Mouse (Mus musculus) heart, adult 2 months (tissue): Measurements from ENCODE around the gene Trim28. TPM values are rescaled to one million over a fixed set of nuclear protein-coding genes. Genes with fewer than 3 reads are reported as not detected.

Experiments
- DNase-seq, 2 experiments: peaks; one replicate each; pipeline ENCODE4 v3.0.0; 2021
- H3K27ac ChIP-seq: fragments of 200-600 bp; 2 replicates; pipeline ENCODE4 v1.8.1; 2022
- H3K27me3 ChIP-seq: fragments of 200-500 bp; 2 replicates; pipeline ENCODE4 v1.6.1; 2012; ENCODE audit warnings: mild to moderate bottlenecking, low read length, inconsistent platforms, mixed read lengths; ENCODE audit not compliant: control insufficient read depth, insufficient read depth
- H3K36me3 ChIP-seq: fragments of 200-500 bp; 2 replicates; pipeline ENCODE4 v1.6.1; 2012; ENCODE audit warnings: low read length, inconsistent platforms; ENCODE audit not compliant: control insufficient read depth, insufficient read depth
- H3K4me1 ChIP-seq: fragments of 200-500 bp; 2 replicates; pipeline ENCODE4 v1.6.1; 2011; ENCODE audit warnings: low read length; ENCODE audit not compliant: control insufficient read depth, insufficient read depth
- H3K4me3 ChIP-seq: fragments of 200-600 bp; 2 replicates; pipeline ENCODE4 v1.8.1; 2022
- H3K79me2 ChIP-seq: fragments of 200-500 bp; replicated peaks from 2 replicates; pipeline ENCODE4 v1.6.1; 2012; ENCODE audit warnings: mild to moderate bottlenecking, inconsistent platforms, low read length, moderate library complexity, mixed read lengths; ENCODE audit not compliant: control insufficient read depth, insufficient read depth
- H3K9ac ChIP-seq: fragments of 200-500 bp; 2 replicates; pipeline ENCODE4 v1.6.1; 2012; ENCODE audit warnings: low read depth, mild to moderate bottlenecking, control low read depth, inconsistent platforms, low read length, mixed read lengths
- CTCF ChIP-seq: fragments of 200-600 bp; IDR thresholded peaks from 2 replicates; pipeline ENCODE4 v1.8.1; 2022; ENCODE audit warnings: antibody characterized with exemption, mild to moderate bottlenecking, moderate library complexity
- EP300 ChIP-seq: fragments of 200-500 bp; IDR thresholded peaks from 2 replicates; pipeline ENCODE4 v1.6.1; 2011; ENCODE audit warnings: low read depth, low read length, control low read depth; ENCODE audit not compliant: insufficient read depth
- POLR2A ChIP-seq: fragments of 200-500 bp; IDR thresholded peaks from 2 replicates; pipeline ENCODE4 v1.6.1; 2011; ENCODE audit warnings: mild to moderate bottlenecking, low read depth, low read length, control low read depth; ENCODE audit not compliant: insufficient read depth
- WGBS: fragments of 180-500 bp; shearing (Covaris S2); methylation state at CpG from one replicate; pipeline ENCODE4 v1.1.7; 2018; 5-methylcytosine and 5-hydroxymethylcytosine counted together
- intact Hi-C: fragments of 180-260 bp; cut with DNase I; formaldehyde crosslinking; loops from one replicate; pipeline ENCODE4 v1.15.1; 2025
- long read RNA-seq: library from polyadenylated mRNA; stranded (forward); transcript quantifications from one replicate; pipeline ENCODE4 v2.0.0, GENCODE M21; 2021
- polyA plus RNA-seq: library from polyadenylated mRNA; depleted of rRNA; stranded (reverse); fragments of >200 nt; gene quantifications from 2 replicates; pipeline ENCODE4 v1.2.3, GENCODE M21; 2012; rRNA removed
- total RNA-seq, 2 experiments: library from RNA; stranded (reverse); gene quantifications; 2 replicates each; pipeline ENCODE4 v1.2.3; 2021

Trim28 gene
- total RNA-seq (10 to 100 TPM; 83.8 to 86.0 TPM), polyA plus RNA-seq (139 and 195 TPM in 2 replicates)
- long read RNA-seq, transcript Trim28-201 (17 exons, 3,245 nt), result major isoform, 73 of 83 reads
- long read RNA-seq, partial matches to known transcripts, result 5 of 83 reads
- long read RNA-seq, other reads (novel, unspliced or antisense), result 5 of 83 reads

- Histone ChIP-seq H3K27ac (no peak within 1 kb of the TSS), H3K27me3 (no peaks in the 10 kb centered on the region), H3K4me1 (no peaks in the 10 kb centered on the region), H3K36me3 (no peaks in the 10 kb centered on the region), H3K79me2 (no peaks in the 10 kb centered on the region), H3K4me3 (no peak within 1 kb of the TSS), H3K9ac (no peak within 1 kb of the TSS)
- no peak for DNase-seq
- TF ChIP-seq CTCF, result no peak
- no peak for TF ChIP-seq POLR2A
- TF ChIP-seq EP300, result no peak
- intact Hi-C loops, result no loop called here
- WGBS, result 82% methylated on average over 3 of the region's 3 CpGs
Observed at GRCm38 (mm10) chr7:12998851-12999250, at the start of gene Trim28. TSS of gene Trim28 (plus strand) at chr7:12999114.

- peaks cover 2% of the 10 kb centered on the region for H3K4me1 ChIP-seq
- H3K36me3 ChIP-seq, result no peaks in the 10 kb centered on the region
- H3K79me2 ChIP-seq, result no peaks in the 10 kb centered on the region
- H3K4me3 ChIP-seq, result peak overlapping the region; percentile 76
- WGBS, result under 1% methylated on average over 16 of the region's 16 CpGs
- intact Hi-C loops, result loop anchor here (2.0 kb wide), 3 partner anchors 15 to 29 kb away; partner anchors contain the start of genes Rnf225 and Zfp324
- DNase-seq, result no peak
- H3K9ac ChIP-seq, result peak overlapping the region; percentile 55
- H3K27ac ChIP-seq, result peak overlapping the region; percentile 72
- TF ChIP-seq POLR2A (no peak), CTCF (no peak), EP300 (no peak)
- H3K27me3 ChIP-seq, result no peaks in the 10 kb centered on the region
Observed at GRCm38 (mm10) chr7:12949872-12950229, 49.1 kb upstream of the Trim28 start.

- Histone ChIP-seq H3K9ac (no peak overlapping the region), H3K4me3 (no peak overlapping the region), H3K27ac (no peak overlapping the region), H3K36me3 (no peaks in the 10 kb centered on the region), H3K79me2 (no peaks in the 10 kb centered on the region), H3K4me1 (peaks cover 2% of the 10 kb centered on the region), H3K27me3 (no peaks in the 10 kb centered on the region)
- TF ChIP-seq CTCF (peak; percentile 27; the same call in 1 of the 2 replicates), EP300 (no peak)
- 47% methylated on average over 3 of the region's 3 CpGs for WGBS
- intact Hi-C loops, result no loop called here
- no peak for DNase-seq
Observed at GRCm38 (mm10) chr7:12954896-12955295, 44.0 kb upstream of the Trim28 start.

- intact Hi-C loops, result no loop called here
- Histone ChIP-seq H3K9ac (no peak overlapping the region), H3K36me3 (no peaks in the 10 kb centered on the region), H3K4me1 (no peaks in the 10 kb centered on the region), H3K27ac (no peak overlapping the region), H3K4me3 (no peak overlapping the region), H3K27me3 (no peaks in the 10 kb centered on the region), H3K79me2 (no peaks in the 10 kb centered on the region)
- WGBS, result 69% methylated on average over 5 of the region's 5 CpGs
- no peak for TF ChIP-seq EP300
- no peak for TF ChIP-seq CTCF
- TF ChIP-seq POLR2A, result no peak
- no peak for DNase-seq
Observed at GRCm38 (mm10) chr7:12957511-12957910, 41.4 kb upstream of the Trim28 start.

- H3K9ac ChIP-seq, result no peak overlapping the region
- no peaks in the 10 kb centered on the region for H3K4me1 ChIP-seq
- intact Hi-C loops, result no loop called here
- no peaks in the 10 kb centered on the region for H3K79me2 ChIP-seq
- H3K27ac ChIP-seq, result no peak overlapping the region
- TF ChIP-seq CTCF (no peak), EP300 (no peak), POLR2A (no peak)
- H3K36me3 ChIP-seq, result no peaks in the 10 kb centered on the region
- no peak overlapping the region for H3K4me3 ChIP-seq
- DNase-seq, result no peak
- no peaks in the 10 kb centered on the region for H3K27me3 ChIP-seq
- 71% methylated on average over 4 of the region's 4 CpGs for WGBS
Observed at GRCm38 (mm10) chr7:12958948-12959347, 40.0 kb upstream of the Trim28 start.

GRCm38 (mm10) chr7:12959718-12960117 is 39.2 kb upstream of the Trim28 start:
- WGBS, result 49% methylated on average over 4 of the region's 4 CpGs
- Histone ChIP-seq H3K9ac (no peak overlapping the region), H3K4me1 (no peaks in the 10 kb centered on the region), H3K4me3 (no peak overlapping the region), H3K27ac (no peak overlapping the region), H3K36me3 (no peaks in the 10 kb centered on the region), H3K27me3 (no peaks in the 10 kb centered on the region), H3K79me2 (no peaks in the 10 kb centered on the region)
- TF ChIP-seq EP300 (no peak), CTCF (no peak), POLR2A (no peak)
- DNase-seq, result no peak
- intact Hi-C loops, result loop anchor here (10.0 kb wide), 1 partner anchor 85 kb away; no protein-coding TSS in a partner anchor
